Mouse (Mus musculus): Measurements from ENCODE around the gene Adamts8.

GRCm38 (mm10) chr9:30945276-30945675 lies 2.9 kb downstream of the Adamts8 start:
- no peak for TF ChIP-seq POLR2A (IDR thresholded peaks at IDR 0.05; ENCODE audit: borderline replicate concordance, insufficient read depth, low read length)
- TF ChIP-seq CTCF (IDR thresholded peaks at IDR 0.05; ENCODE audit: borderline replicate concordance, insufficient read depth, low read depth, low read length), result no peak
